Mouse (Mus musculus): ENCODE results near the gene Tyk2. TPM values are rescaled to one million over a fixed set of nuclear protein-coding genes. Genes with fewer than 3 reads are reported as not detected.
A peak's percentile ranks its signal among the peaks of the same experiment; 100 is the strongest.

Tyk2 gene
- polyA plus RNA-seq, 2 experiments = 4.0 to 5.7 TPM

DNA sequence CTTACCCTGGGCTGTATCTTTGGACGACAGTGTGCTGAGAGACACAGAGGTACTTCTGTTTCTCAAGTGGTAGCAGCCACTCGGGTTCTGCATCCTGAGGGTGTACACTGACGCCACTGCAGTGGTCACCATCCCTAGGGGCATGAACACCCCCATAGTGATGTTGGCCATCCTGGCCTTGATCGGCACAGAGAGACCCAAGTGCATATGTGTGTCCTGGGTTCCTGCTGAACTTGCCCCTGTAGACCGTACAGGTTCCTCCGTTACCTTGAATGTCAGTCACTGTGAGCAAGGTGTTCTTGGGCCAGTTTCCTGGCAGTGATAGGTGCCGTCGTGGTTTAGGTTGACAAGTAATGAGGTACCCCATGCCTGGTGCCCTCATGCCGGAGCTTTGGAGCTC, 37.6 kb downstream of the Tyk2 start:
- ATAC-seq (ENCODE audit: insufficient read depth) (no peak), DNase-seq (ENCODE audit: low read depth in 3 of 3, low spot score in 3 of 3) (no peak)
- Histone ChIP-seq H3K4me2 (ENCODE audit: low read depth) (no peak overlapping the region), H3K36me3 (replicated peaks; ENCODE audit: control insufficient read depth, insufficient read depth, low read depth) (peaks cover 20% of the 10 kb centered on the region), H3K27ac (no peak overlapping the region), H3K4me1 (replicated peaks; ENCODE audit: control insufficient read depth in 2 of 2, insufficient read depth in 2 of 2, low read length in 1 of 2) (peaks cover 16 to 29% of the 10 kb centered on the region in 2 experiments), H3K9ac (replicated peaks) (no peak overlapping the region), H3K9me3 (ENCODE audit: control insufficient read depth, low read length) (no peaks in the 10 kb centered on the region), H3K27me3 (ENCODE audit: control insufficient read depth, insufficient read depth, low read length) (no peaks in the 10 kb centered on the region), H3K4me3 (ENCODE audit: insufficient read depth in 1 of 2, low read depth in 2 of 2, low read length in 2 of 2) (no peak overlapping the region)
- 79% methylated on average over 9 of the region's 9 CpGs for WGBS (ENCODE audit: insufficient replicate concordance)
- TF ChIP-seq EP300 (IDR thresholded peaks at IDR 0.05; ENCODE audit: low read depth) = no peak
- TF ChIP-seq CTCF (IDR thresholded peaks at IDR 0.05; ENCODE audit: low read depth) = no peak

GRCm38 (mm10) chr9:21091707-21092320, 39.2 kb downstream of the Tyk2 start, which contains the start of the genes Gm38431 and Raver1:
Gm38431 (minus strand) TSS chr9:21091997.
Raver1 (minus strand) TSS chr9:21092008.
- H3K9ac ChIP-seq (replicated peaks) = peak within 1 kb of the TSS; percentile 95
- TF ChIP-seq CTCF (IDR thresholded peaks at IDR 0.05; ENCODE audit: low read depth) (no peak), EP300 (IDR thresholded peaks at IDR 0.05; ENCODE audit: low read depth) (no peak; the same call in 1 of the 2 replicates)
- under 1% methylated on average over 54 of the region's 54 CpGs for WGBS (ENCODE audit: insufficient replicate concordance)
- no peaks in the 10 kb centered on the region for H3K27me3 ChIP-seq (ENCODE audit: control insufficient read depth, insufficient read depth, low read length)
- peak within 1 kb of the TSS; percentile 92 for H3K4me2 ChIP-seq (ENCODE audit: low read depth)
- DNase-seq (ENCODE audit: low read depth in 3 of 3, low spot score in 3 of 3) (peak; percentile 97 to 98 (median 98)), ATAC-seq (ENCODE audit: insufficient read depth) (peak; percentile 99)
- H3K4me1 ChIP-seq (replicated peaks; ENCODE audit: control insufficient read depth in 2 of 2, insufficient read depth in 2 of 2, low read length in 1 of 2) = peaks cover 12 to 22% of the 10 kb centered on the region in 2 experiments
- H3K27ac ChIP-seq = peak within 1 kb of the TSS; percentile 71
- H3K9me3 ChIP-seq (ENCODE audit: control insufficient read depth, low read length) = no peaks in the 10 kb centered on the region
- H3K4me3 ChIP-seq (ENCODE audit: insufficient read depth in 1 of 2, low read depth in 2 of 2, low read length in 2 of 2) = peak within 1 kb of the TSS; percentile 89 to 92
- peaks cover 36% of the 10 kb centered on the region for H3K36me3 ChIP-seq (replicated peaks; ENCODE audit: control insufficient read depth, insufficient read depth, low read depth)

- Histone ChIP-seq H3K9me3 (ENCODE audit: control insufficient read depth, low read length) (no peaks in the 10 kb centered on the region), H3K4me1 (replicated peaks; ENCODE audit: control insufficient read depth in 2 of 2, insufficient read depth in 2 of 2, low read length in 1 of 2) (peaks cover 12 to 22% of the 10 kb centered on the region in 2 experiments), H3K9ac (replicated peaks) (peak overlapping the region; percentile 95), H3K4me2 (ENCODE audit: low read depth) (peak overlapping the region; percentile 92), H3K36me3 (replicated peaks; ENCODE audit: control insufficient read depth, insufficient read depth, low read depth) (peaks cover 43% of the 10 kb centered on the region), H3K27me3 (ENCODE audit: control insufficient read depth, insufficient read depth, low read length) (no peaks in the 10 kb centered on the region), H3K4me3 (ENCODE audit: insufficient read depth in 1 of 2, low read depth in 2 of 2, low read length in 2 of 2) (peak overlapping the region; percentile 89 to 92), H3K27ac (peak overlapping the region; percentile 71)
- under 1% methylated on average over 24 of the region's 24 CpGs for WGBS (ENCODE audit: insufficient replicate concordance)
- DNase-seq (ENCODE audit: low read depth in 3 of 3, low spot score in 3 of 3) (no peak), ATAC-seq (ENCODE audit: insufficient read depth) (peak; percentile 3; the same call in 1 of the 2 replicates)
- TF ChIP-seq CTCF (IDR thresholded peaks at IDR 0.05; ENCODE audit: low read depth) = no peak
- TF ChIP-seq EP300 (IDR thresholded peaks at IDR 0.05; ENCODE audit: low read depth) = 0 out of 2 replicates have a peak, but pooled peaks have one; percentile 8
Observed at GRCm38 (mm10) chr9:21090972-21091706, 39.9 kb downstream of the Tyk2 start.

DNA sequence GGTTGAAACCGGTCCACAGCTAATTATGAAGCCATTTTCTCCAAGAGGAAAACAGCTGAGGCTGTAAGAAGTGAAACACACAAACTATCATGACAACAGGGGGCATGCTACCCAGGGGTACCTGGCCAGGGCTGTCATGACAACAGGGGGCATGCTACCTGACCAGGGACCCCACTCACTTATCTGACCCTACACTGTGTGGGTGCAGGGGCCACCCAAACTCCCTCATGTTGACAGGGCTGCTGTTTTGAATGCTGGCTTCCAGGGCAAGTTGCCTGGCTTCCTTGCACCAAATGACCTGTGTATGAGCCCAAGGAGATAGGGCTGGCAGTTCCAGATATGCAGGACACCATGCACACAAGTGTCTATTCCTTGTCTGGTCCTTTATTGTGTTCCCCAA, 40.5 kb downstream of the Tyk2 start:
- no peak for DNase-seq (ENCODE audit: low read depth in 3 of 3, low spot score in 3 of 3)
- 84% methylated on average over 1 of the region's 1 CpGs for WGBS (ENCODE audit: insufficient replicate concordance)
- H3K27ac ChIP-seq = peak overlapping the region; percentile 18; the same call in 1 of the 2 replicates
- no peak for TF ChIP-seq EP300 (IDR thresholded peaks at IDR 0.05; ENCODE audit: low read depth)
- no peak for TF ChIP-seq CTCF (IDR thresholded peaks at IDR 0.05; ENCODE audit: low read depth)
- no peak for ATAC-seq (ENCODE audit: insufficient read depth)
- H3K9me3 ChIP-seq (ENCODE audit: control insufficient read depth, low read length) = no peaks in the 10 kb centered on the region
- H3K36me3 ChIP-seq (replicated peaks; ENCODE audit: control insufficient read depth, insufficient read depth, low read depth) = peaks cover 49% of the 10 kb centered on the region
- peak overlapping the region; percentile 95 for H3K9ac ChIP-seq (replicated peaks)
- peak overlapping the region; percentile 89 to 92 for H3K4me3 ChIP-seq (ENCODE audit: insufficient read depth in 1 of 2, low read depth in 2 of 2, low read length in 2 of 2)
- H3K4me2 ChIP-seq (ENCODE audit: low read depth) = peak overlapping the region; percentile 92
- H3K4me1 ChIP-seq (replicated peaks; ENCODE audit: control insufficient read depth in 2 of 2, insufficient read depth in 2 of 2, low read length in 1 of 2) = peaks cover 12 to 22% of the 10 kb centered on the region in 2 experiments
- H3K27me3 ChIP-seq (ENCODE audit: control insufficient read depth, insufficient read depth, low read length) = no peaks in the 10 kb centered on the region

GRCm38 (mm10) chr9:21083324-21083723, 47.7 kb downstream of the Tyk2 start:
- peak; percentile 54; the same call in 1 of the 2 replicates for ATAC-seq (ENCODE audit: insufficient read depth)

More at GRCm38 (mm10) chr9:21083324-21083723, 47.7 kb downstream of the Tyk2 start:
- no peak for DNase-seq (ENCODE audit: low read depth in 3 of 3, low spot score in 3 of 3)
- Histone ChIP-seq H3K4me2 (ENCODE audit: low read depth) (no peak overlapping the region), H3K4me3 (ENCODE audit: insufficient read depth in 1 of 2, low read depth in 2 of 2, low read length in 2 of 2) (no peak overlapping the region), H3K27ac (no peak overlapping the region), H3K36me3 (replicated peaks; ENCODE audit: control insufficient read depth, insufficient read depth, low read depth) (peaks cover 92% of the 10 kb centered on the region), H3K4me1 (replicated peaks; ENCODE audit: control insufficient read depth in 2 of 2, insufficient read depth in 2 of 2, low read length in 1 of 2) (no peaks in the 10 kb centered on the region; a peak in 1 of 4 replicates), H3K9ac (replicated peaks) (no peak overlapping the region), H3K27me3 (ENCODE audit: control insufficient read depth, insufficient read depth, low read length) (no peaks in the 10 kb centered on the region), H3K9me3 (ENCODE audit: control insufficient read depth, low read length) (no peaks in the 10 kb centered on the region)
- 42% methylated on average over 3 of the region's 3 CpGs for WGBS (ENCODE audit: insufficient replicate concordance)
- peak; percentile 40; the same call in 1 of the 2 replicates for TF ChIP-seq EP300 (IDR thresholded peaks at IDR 0.05; ENCODE audit: low read depth)
- TF ChIP-seq CTCF (IDR thresholded peaks at IDR 0.05; ENCODE audit: low read depth) = no peak

Data from liver, embryonic 14.5 days (tissue).